Comparison of ENCODE assay signal across 9 mouse cellular contexts in genomic region chr5:52240540-52240939, GRCm38 (mm10). TPM values are rescaled to one million over a fixed set of nuclear protein-coding genes. Genes with fewer than 3 reads are reported as not detected.
DNase-seq lines count a peak whose midpoint lies in the region; ATAC-seq lines count a peak whose summit lies in the region.
"Had no signal": no experiment of that assay in that cellular context is flagged by ENCODE, and none has a peak within 500 bp of the region (broad histone marks: within the 10 kb centered on the region; RNA-seq: fewer than 3 reads in every experiment).

No protein-coding gene starts in this region.

- H3K4me1 ChIP-seq in midbrain, embryonic 11.5 days (ENCODE audit: control insufficient read depth, insufficient read depth, low read length) = no peaks in the 10 kb centered on the region
- H3K4me1 ChIP-seq in midbrain, embryonic 15.5 days = no peaks in the 10 kb centered on the region
- no peaks in the 10 kb centered on the region for H3K4me1 ChIP-seq in neural tube, embryonic 15.5 days

- H3K9ac ChIP-seq in midbrain, embryonic 11.5 days (ENCODE audit: low read length) = no peak overlapping the region
- no peak overlapping the region for H3K9ac ChIP-seq in midbrain, embryonic 15.5 days
- no peak overlapping the region for H3K9ac ChIP-seq in neural tube, embryonic 15.5 days (replicated peaks)

- peaks cover under 1% of the 10 kb centered on the region; the same call in 1 of the 2 replicates for H3K9me3 ChIP-seq in midbrain, embryonic 11.5 days (ENCODE audit: control insufficient read depth, low read length)
- no peaks in the 10 kb centered on the region for H3K9me3 ChIP-seq in midbrain, embryonic 15.5 days
- H3K9me3 ChIP-seq in neural tube, embryonic 15.5 days (replicated peaks) = no peaks in the 10 kb centered on the region; the same call in 1 of the 2 replicates

- ATAC-seq in CD4-positive, CD25-positive, alpha-beta regulatory T cell, adult 4 months = no peak
- 0 out of 2 replicates have a peak, but pooled peaks have one; percentile 5 for ATAC-seq in midbrain, embryonic 11.5 days (ENCODE audit: low FRiP score)
- ATAC-seq in midbrain, embryonic 15.5 days (replicated peaks) = no peak
- ATAC-seq in neural tube, embryonic 15.5 days (ENCODE audit: low FRiP score) = no peak

- H3K4me2 ChIP-seq in midbrain, embryonic 11.5 days = no peak overlapping the region
- no peak overlapping the region for H3K4me2 ChIP-seq in midbrain, embryonic 15.5 days
- no peak overlapping the region for H3K4me2 ChIP-seq in neural tube, embryonic 15.5 days

- H3K36me3 ChIP-seq in midbrain, embryonic 11.5 days (ENCODE audit: control insufficient read depth, insufficient read depth, low read length) = no peaks in the 10 kb centered on the region
- no peaks in the 10 kb centered on the region for H3K36me3 ChIP-seq in midbrain, embryonic 15.5 days (replicated peaks)
- no peaks in the 10 kb centered on the region for H3K36me3 ChIP-seq in neural tube, embryonic 15.5 days

- no peaks in the 10 kb centered on the region for H3K27me3 ChIP-seq in midbrain, embryonic 11.5 days (ENCODE audit: control insufficient read depth, insufficient read depth, low read length)
- H3K27me3 ChIP-seq in midbrain, embryonic 15.5 days (replicated peaks) = no peaks in the 10 kb centered on the region
- H3K27me3 ChIP-seq in neural tube, embryonic 15.5 days (replicated peaks) = no peaks in the 10 kb centered on the region

- DNase-seq in CD4-positive, CD25-positive, alpha-beta regulatory T cell, adult 2 months (ENCODE audit: low read depth, low spot score) = peak; percentile 39
- no peak for DNase-seq in midbrain, embryonic 11.5 days (ENCODE audit: low spot score, missing footprints)
- peak; percentile 61 for DNase-seq in embryo, embryonic 10.5 days (ENCODE audit: low spot score)
- peak; percentile 15 for DNase-seq in lung, postnatal 25 days (ENCODE audit: low spot score)
- no peak for DNase-seq in gastrocnemius, adult 18-20 months (ENCODE audit: low spot score)

- no peak overlapping the region for H3K27ac ChIP-seq in midbrain, embryonic 11.5 days (ENCODE audit: low read depth, low read length)
- no peak overlapping the region for H3K27ac ChIP-seq in midbrain, embryonic 15.5 days
- no peak overlapping the region for H3K27ac ChIP-seq in neural tube, embryonic 15.5 days (replicated peaks)
- H3K27ac ChIP-seq: macrophage had no signal

- no peak overlapping the region for H3K4me3 ChIP-seq in midbrain, embryonic 11.5 days (ENCODE audit: low read depth, low read length)
- no peak overlapping the region for H3K4me3 ChIP-seq in midbrain, embryonic 15.5 days
- H3K4me3 ChIP-seq in neural tube, embryonic 15.5 days (replicated peaks) = no peak overlapping the region

- WGBS in midbrain, embryonic 11.5 days = 6% methylated on average over 2 of the region's 2 CpGs
- 9% methylated on average over 2 of the region's 2 CpGs for WGBS in midbrain, embryonic 15.5 days
- WGBS in neural tube, embryonic 15.5 days = 4% methylated on average over 2 of the region's 2 CpGs

RNA-seq across cellular contexts. Expression of gene Dhx15, which starts 50.2 kb away (rescaled TPM):
- 100 to 1,000 TPM in 1 of 2 experiments, 10 to 100 TPM in 1; 97.0 to 105 TPM for polyA plus RNA-seq in CD4-positive, CD25-positive, alpha-beta regulatory T cell, adult 4 months (2017; shearing (Covaris generic))
- 105 and 112 TPM in 2 replicates for polyA plus RNA-seq in midbrain, embryonic 11.5 days (2014; fragmentation: Nextera tagmentation; extraction: Ambion mirVana)
- polyA plus RNA-seq in midbrain, embryonic 15.5 days (2015; fragmentation: Nextera tagmentation; extraction: Ambion mirVana) = 127 TPM in 2 replicates
- total RNA-seq in gastrocnemius, adult 18-20 months (2021) = 10 to 100 TPM; 36.8 to 39.5 TPM
- 107 and 115 TPM in 2 replicates for polyA plus RNA-seq in neural tube, embryonic 15.5 days (2015; fragmentation: Nextera tagmentation; extraction: Ambion mirVana)

Comparison
In these comparisons a context has a peak if more than half of its experiments do, and no peak if none do; other contexts are left out.
1. DNase-seq: peak in CD4-positive, CD25-positive, alpha-beta regulatory T cell, adult 2 months (single experiment), embryo, embryonic 10.5 days (single experiment) and lung, postnatal 25 days (single experiment); none in midbrain, embryonic 11.5 days (single experiment) and gastrocnemius, adult 18-20 months (single experiment).